Comparison of ENCODE assay signal across 21 mouse cellular contexts in genomic region chr10:67645821-67646220, GRCm38 (mm10).
DNase-seq lines count a peak whose midpoint lies in the region; ATAC-seq and TF ChIP-seq lines count a peak whose summit lies in the region.
"Had no signal": no experiment of that assay in that cellular context is flagged by ENCODE, and none has a peak within 500 bp of the region (broad histone marks: within the 10 kb centered on the region; RNA-seq: fewer than 3 reads in every experiment).

No protein-coding gene starts in this region.

- no peak overlapping the region for H3K4me3 ChIP-seq in kidney, embryonic 14.5 days (ENCODE audit: low read length)
- no peak overlapping the region for H3K4me3 ChIP-seq in lung, embryonic 14.5 days (ENCODE audit: low read depth, low read length)
- no peak overlapping the region for H3K4me3 ChIP-seq in midbrain, embryonic 11.5 days (ENCODE audit: low read depth, low read length)
- H3K4me3 ChIP-seq in midbrain, embryonic 14.5 days (replicated peaks; ENCODE audit: low read depth, low read length): no peak overlapping the region
- H3K4me3 ChIP-seq: embryonic facial prominence, embryonic 13.5 days; forebrain, embryonic 12.5 days; heart, embryonic 10.5 days had no signal

- peak; percentile 28 for DNase-seq in kidney, postnatal 10 days
- peak; percentile 75 for DNase-seq in lung, embryonic 14.5 days
- no peak for DNase-seq in lung, postnatal 25 days (ENCODE audit: low spot score)
- no peak for DNase-seq in midbrain, embryonic 11.5 days (ENCODE audit: low spot score, missing footprints)
- no peak for DNase-seq in midbrain, embryonic 14.5 days
- peak; percentile 35 for DNase-seq in ES-CJ7 (ENCODE audit: low read depth, low spot score)
- no peak for DNase-seq in embryo, embryonic 10 days (ENCODE audit: low spot score)
- DNase-seq: adrenal gland, postnatal 10 days; B cell, adult 2 months; cerebellum, adult 11-12 months; cerebellum, adult 9-10 months; cerebellum, postnatal 25 days; gastrocnemius, postnatal 10 days; heart, adult 18-20 months; heart, postnatal 4 days had no signal

- 48% methylated on average over 3 of the region's 3 CpGs for WGBS in kidney, embryonic 14.5 days
- WGBS in lung, embryonic 14.5 days: 26% methylated on average over 3 of the region's 3 CpGs
- 45% methylated on average over 3 of the region's 3 CpGs for WGBS in midbrain, embryonic 11.5 days
- 53% methylated on average over 3 of the region's 3 CpGs for WGBS in midbrain, embryonic 14.5 days

- H3K27me3 ChIP-seq in kidney, embryonic 14.5 days (ENCODE audit: control insufficient read depth, insufficient read depth, low read length): no peaks in the 10 kb centered on the region
- no peaks in the 10 kb centered on the region for H3K27me3 ChIP-seq in lung, embryonic 14.5 days (ENCODE audit: insufficient read depth, low read length)
- no peaks in the 10 kb centered on the region for H3K27me3 ChIP-seq in midbrain, embryonic 11.5 days (ENCODE audit: control insufficient read depth, insufficient read depth, low read length)
- no peaks in the 10 kb centered on the region for H3K27me3 ChIP-seq in midbrain, embryonic 14.5 days (ENCODE audit: control insufficient read depth, insufficient read depth, low read length)
- H3K27me3 ChIP-seq: embryonic facial prominence, embryonic 13.5 days had no signal

- TF ChIP-seq CTCF in lung, embryonic 14.5 days (IDR thresholded peaks at IDR 0.05; ENCODE audit: low read depth): no peak

- peaks cover 20% of the 10 kb centered on the region; the same call in 1 of the 2 replicates for H3K4me1 ChIP-seq in kidney, embryonic 14.5 days (ENCODE audit: control insufficient read depth, insufficient read depth, low read length)
- H3K4me1 ChIP-seq in lung, embryonic 14.5 days (ENCODE audit: insufficient read depth): peaks cover 17% of the 10 kb centered on the region
- peaks cover 3% of the 10 kb centered on the region for H3K4me1 ChIP-seq in midbrain, embryonic 11.5 days (ENCODE audit: control insufficient read depth, insufficient read depth, low read length)
- H3K4me1 ChIP-seq in midbrain, embryonic 14.5 days (ENCODE audit: control insufficient read depth, insufficient read depth, low read length): no peaks in the 10 kb centered on the region

- H3K9me3 ChIP-seq in kidney, embryonic 14.5 days (ENCODE audit: control insufficient read depth, low read length): no peaks in the 10 kb centered on the region
- no peaks in the 10 kb centered on the region for H3K9me3 ChIP-seq in lung, embryonic 14.5 days (ENCODE audit: low read depth, low read length)
- no peaks in the 10 kb centered on the region for H3K9me3 ChIP-seq in midbrain, embryonic 11.5 days (ENCODE audit: control insufficient read depth, low read length)
- no peaks in the 10 kb centered on the region for H3K9me3 ChIP-seq in midbrain, embryonic 14.5 days (ENCODE audit: control insufficient read depth, low read length)
- H3K9me3 ChIP-seq: embryonic facial prominence, embryonic 13.5 days; forebrain, embryonic 12.5 days; heart, embryonic 10.5 days had no signal

- no peak overlapping the region for H3K4me2 ChIP-seq in kidney, embryonic 14.5 days (replicated peaks; ENCODE audit: low read depth, low read length)
- H3K4me2 ChIP-seq in lung, embryonic 14.5 days: no peak overlapping the region
- H3K4me2 ChIP-seq in midbrain, embryonic 11.5 days: no peak overlapping the region
- no peak overlapping the region for H3K4me2 ChIP-seq in midbrain, embryonic 14.5 days (ENCODE audit: low read length)
- H3K4me2 ChIP-seq: embryonic facial prominence, embryonic 13.5 days had no signal

- H3K27ac ChIP-seq in kidney, embryonic 14.5 days (ENCODE audit: low read depth, low read length): no peak overlapping the region
- no peak overlapping the region for H3K27ac ChIP-seq in lung, embryonic 14.5 days (ENCODE audit: low read depth)
- H3K27ac ChIP-seq in midbrain, embryonic 11.5 days (ENCODE audit: low read depth, low read length): no peak overlapping the region
- H3K27ac ChIP-seq in midbrain, embryonic 14.5 days (replicated peaks; ENCODE audit: low read depth, low read length): no peak overlapping the region
- H3K27ac ChIP-seq: embryonic facial prominence, embryonic 13.5 days; forebrain, embryonic 12.5 days; heart, embryonic 10.5 days had no signal

- no peaks in the 10 kb centered on the region for H3K36me3 ChIP-seq in kidney, embryonic 14.5 days (ENCODE audit: control insufficient read depth, insufficient read depth, low read length)
- no peaks in the 10 kb centered on the region for H3K36me3 ChIP-seq in lung, embryonic 14.5 days (ENCODE audit: insufficient read depth)
- H3K36me3 ChIP-seq in midbrain, embryonic 11.5 days (ENCODE audit: control insufficient read depth, insufficient read depth, low read length): no peaks in the 10 kb centered on the region
- no peaks in the 10 kb centered on the region for H3K36me3 ChIP-seq in midbrain, embryonic 14.5 days (ENCODE audit: control insufficient read depth, insufficient read depth, low read length)
- H3K36me3 ChIP-seq: embryonic facial prominence, embryonic 13.5 days; forebrain, embryonic 12.5 days; heart, embryonic 10.5 days had no signal

- ATAC-seq in kidney, embryonic 14.5 days (ENCODE audit: low FRiP score, low TSS enrichment): no peak
- ATAC-seq in lung, embryonic 14.5 days (ENCODE audit: insufficient read depth): peak; percentile 64; the same call in 1 of the 2 replicates
- ATAC-seq in midbrain, embryonic 11.5 days (ENCODE audit: low FRiP score): 0 out of 2 replicates have a peak, but pooled peaks have one; percentile 10
- no peak for ATAC-seq in midbrain, embryonic 14.5 days (ENCODE audit: low FRiP score, low TSS enrichment)
- ATAC-seq: CD4-positive, CD25-positive, alpha-beta regulatory T cell, adult 4 months; forebrain, embryonic 16.5 days had no signal

- no peak overlapping the region for H3K9ac ChIP-seq in kidney, embryonic 14.5 days (ENCODE audit: low read depth, low read length)
- no peak overlapping the region for H3K9ac ChIP-seq in lung, embryonic 14.5 days
- H3K9ac ChIP-seq in midbrain, embryonic 11.5 days (ENCODE audit: low read length): no peak overlapping the region
- no peak overlapping the region for H3K9ac ChIP-seq in midbrain, embryonic 14.5 days (replicated peaks; ENCODE audit: low read length)
- H3K9ac ChIP-seq: embryonic facial prominence, embryonic 13.5 days; forebrain, embryonic 12.5 days had no signal

Comparison
In these comparisons a context has a peak if more than half of its experiments do, and no peak if none do; other contexts are left out.
1. DNase-seq: peak in kidney, postnatal 10 days (single experiment), lung, embryonic 14.5 days (single experiment) and ES-CJ7 (single experiment); none in lung, postnatal 25 days (single experiment), midbrain, embryonic 11.5 days (single experiment), midbrain, embryonic 14.5 days (single experiment) and embryo, embryonic 10 days (single experiment).
2. ATAC-seq: peak in lung, embryonic 14.5 days (single experiment) and midbrain, embryonic 11.5 days (single experiment); none in kidney, embryonic 14.5 days (single experiment) and midbrain, embryonic 14.5 days (single experiment).